Comparison of ENCODE assay signal across 32 mouse cellular contexts in genomic region chr7:45190186-45190585, GRCm38 (mm10). TPM values are rescaled to one million over a fixed set of nuclear protein-coding genes. Genes with fewer than 3 reads are reported as not detected.
A peak's percentile ranks its signal among the peaks of the same experiment; 100 is the strongest.
DNase-seq lines count a peak whose midpoint lies in the region; ATAC-seq and TF ChIP-seq lines count a peak whose summit lies in the region.
"Had no signal": no experiment of that assay in that cellular context is flagged by ENCODE, and none has a peak within 500 bp of the region (broad histone marks: within the 10 kb centered on the region; RNA-seq: fewer than 3 reads in every experiment).

No protein-coding gene starts in this region.

- no peak for TF ChIP-seq RAD21 in MEL (IDR thresholded peaks at IDR 0.05; ENCODE audit: low read depth, low read length)

- H3K27me3 ChIP-seq in E14TG2a.4 (ENCODE audit: insufficient read depth, low read length) = peaks cover 47% of the 10 kb centered on the region
- no peaks in the 10 kb centered on the region for H3K27me3 ChIP-seq in MEL (ENCODE audit: control insufficient read depth in 1 of 2, insufficient read depth in 2 of 2, low read length in 2 of 2)
- peaks cover 83% of the 10 kb centered on the region for H3K27me3 ChIP-seq in forebrain, embryonic 10.5 days (ENCODE audit: poor library complexity, severe bottlenecking)

- peaks cover 73% of the 10 kb centered on the region for H3K4me1 ChIP-seq in E14TG2a.4 (replicated peaks; ENCODE audit: low read depth, low read length)
- peaks cover 26 to 41% of the 10 kb centered on the region in 2 experiments for H3K4me1 ChIP-seq in MEL (ENCODE audit: control insufficient read depth in 1 of 2, insufficient read depth in 2 of 2, low read length in 2 of 2)
- H3K4me1 ChIP-seq in forebrain, embryonic 10.5 days = peaks cover 44% of the 10 kb centered on the region

- peak; percentile 70 for DNase-seq in MEL (ENCODE audit: low read depth, low spot score)
- no peak for DNase-seq in Muller cell, postnatal 12 days (ENCODE audit: inconsistent ontology term)
- no peak for DNase-seq in forebrain, embryonic 10.5 days (ENCODE audit: extremely low spot score, low spot score)
- DNase-seq: adrenal gland, postnatal 10 days; adrenal gland, postnatal 36 days; cerebellum, adult 8-10 months; cerebellum, postnatal 10 days; gastrocnemius, postnatal 10 days; gastrocnemius, postnatal 36 days; kidney, adult 11 months had no signal

- TF ChIP-seq EP300 in MEL (IDR thresholded peaks at IDR 0.05; ENCODE audit: low read depth in 1 of 2, low read length in 2 of 2) = peak; percentile 80 to 85

- TF ChIP-seq CTCF in E14TG2a.4 (conservative IDR thresholded peaks at IDR 0.05; ENCODE audit: low read length) (no peak), MEL (IDR thresholded peaks at IDR 0.05 in 2 of 3, conservative IDR thresholded peaks at IDR 0.05 in 1 of 3; ENCODE audit: control insufficient read depth in 1 of 3, insufficient read depth in 1 of 3, low read depth in 2 of 3, low read length in 3 of 3, poor library complexity in 1 of 3, severe bottlenecking in 1 of 3) (no peak)

- no peaks in the 10 kb centered on the region for H3K79me2 ChIP-seq in MEL (ENCODE audit: control insufficient read depth, insufficient read depth, low read length, poor library complexity)

- H3K9ac ChIP-seq in MEL (ENCODE audit: control insufficient read depth, low read depth, low read length, poor library complexity, severe bottlenecking) = no peak overlapping the region
- H3K9ac ChIP-seq: forebrain, embryonic 13.5 days; hindbrain, embryonic 12.5 days; intestine, embryonic 15.5 days had no signal

- H3K4me3 ChIP-seq in E14TG2a.4 (replicated peaks; ENCODE audit: low read length) (peak overlapping the region; percentile 70), MEL (ENCODE audit: control insufficient read depth in 1 of 2, insufficient read depth in 1 of 2, low read depth in 2 of 2, low read length in 2 of 2) (no peak overlapping the region)
- H3K4me3 ChIP-seq in forebrain, embryonic 10.5 days = no peak overlapping the region
- H3K4me3 ChIP-seq: forebrain, embryonic 13.5 days; hindbrain, embryonic 12.5 days; intestine, embryonic 15.5 days had no signal

- TF ChIP-seq POLR2A in MEL (IDR thresholded peaks at IDR 0.05; ENCODE audit: control insufficient read depth in 1 of 2, insufficient read depth in 1 of 2, low read depth in 1 of 2, low read length in 2 of 2, poor library complexity in 1 of 2) = no peak

- peak overlapping the region; percentile 34 for H3K27ac ChIP-seq in MEL (ENCODE audit: control insufficient read depth, low read depth, low read length)
- H3K27ac ChIP-seq in forebrain, embryonic 10.5 days = no peak overlapping the region
- H3K27ac ChIP-seq: forebrain, embryonic 13.5 days; hindbrain, embryonic 12.5 days; intestine, embryonic 15.5 days had no signal

- H3K36me3 ChIP-seq in E14TG2a.4 (ENCODE audit: insufficient read depth, low read length) (no peaks in the 10 kb centered on the region), MEL (ENCODE audit: control insufficient read depth in 1 of 2, insufficient read depth in 2 of 2, low read length in 2 of 2) (peaks cover 0 to 14% of the 10 kb centered on the region in 2 experiments; a peak in 2 of 4 replicates)
- no peaks in the 10 kb centered on the region for H3K36me3 ChIP-seq in forebrain, embryonic 10.5 days (replicated peaks)
- H3K36me3 ChIP-seq: hindbrain, embryonic 12.5 days; intestine, embryonic 15.5 days had no signal

- 0 out of 2 replicates have a peak, but pooled peaks have one; percentile 47 for ATAC-seq in erythroblast, adult 5-6 weeks (replicated peaks; ENCODE audit: low FRiP score, poor library complexity, severe bottlenecking)
- ATAC-seq in megakaryocyte-erythroid progenitor cell, adult 5-6 weeks (replicated peaks; ENCODE audit: low FRiP score, low TSS enrichment, poor library complexity, severe bottlenecking) = 0 out of 2 replicates have a peak, but pooled peaks have one; percentile 17
- ATAC-seq: activated CD4-positive, CD25-positive, alpha-beta regulatory T cell, adult 4 months; CD4-positive, CD25-positive, alpha-beta regulatory T cell, adult 4 months; forebrain, embryonic 13.5 days; forebrain, embryonic 16.5 days; hindbrain, embryonic 16.5 days; intestine, embryonic 15.5 days had no signal

- H3K9me3 ChIP-seq in E14TG2a.4 (ENCODE audit: low read length) = no peaks in the 10 kb centered on the region
- H3K9me3 ChIP-seq in MEL (replicated peaks; ENCODE audit: insufficient read depth, low read length) = no peaks in the 10 kb centered on the region
- no peaks in the 10 kb centered on the region for H3K9me3 ChIP-seq in forebrain, embryonic 10.5 days
- H3K9me3 ChIP-seq: forebrain, embryonic 13.5 days; hindbrain, embryonic 12.5 days; intestine, embryonic 15.5 days had no signal

- whole genome bisulfite sequencing in forebrain, embryonic 10.5 days = 92% methylated on average over 6 of the region's 6 CpGs

TF ChIP-seq in MEL, 35 proteins besides CTCF, POLR2A, EP300 and RAD21 (continues in another document):
- TF ChIP-seq RCOR1 (IDR thresholded peaks at IDR 0.05; ENCODE audit: low read depth, low read length) (peak; percentile 35; the same call in 1 of the 2 replicates), TAL1 (IDR thresholded peaks at IDR 0.05; ENCODE audit: low read length) (peak; percentile 48; the same call in 1 of the 2 replicates), GATA1 (IDR thresholded peaks at IDR 0.05; ENCODE audit: low read depth, low read length) (peak; percentile 76), MXI1 (IDR thresholded peaks at IDR 0.05; ENCODE audit: low read depth, low read length) (0 out of 2 replicates have a peak, but pooled peaks have one; percentile 37), NELFE (IDR thresholded peaks at IDR 0.05; ENCODE audit: low read depth, low read length) (no peak), ETS1 (IDR thresholded peaks at IDR 0.05; ENCODE audit: low read depth, low read length) (peak; percentile 62), ELF1 (IDR thresholded peaks at IDR 0.05; ENCODE audit: low read depth, low read length) (no peak), TCF12 (IDR thresholded peaks at IDR 0.05; ENCODE audit: low read depth, low read length) (peak; percentile 73), MAX (IDR thresholded peaks at IDR 0.05; ENCODE audit: low read length) (peak; percentile 69; the same call in 1 of the 2 replicates), BHLHE40 (IDR thresholded peaks at IDR 0.05; ENCODE audit: borderline replicate concordance, low read depth, low read length) (0 out of 2 replicates have a peak, but pooled peaks have one; percentile 28)

RNA-seq across cellular contexts. Expression of gene Pth2, which starts 9.4 kb away (rescaled TPM):
- total RNA-seq in MEL (2012; rRNA removed) = not detected in 2 replicates
- not detected for polyA plus RNA-seq in MEL (2012; ENCODE audit: insufficient read depth in 1 of 2, insufficient read length in 2 of 2, low read depth in 1 of 2, low replicate concordance in 2 of 2, missing spikeins in 1 of 2)
- not detected in 2 replicates for total RNA-seq in erythroblast, adult 5-6 weeks (2015; ENCODE audit: low replicate concordance)
- total RNA-seq in erythroblast, adult 5-6 weeks (2017; ENCODE audit: low replicate concordance) = not detected in 2 replicates
- not detected in 2 replicates for total RNA-seq in megakaryocyte-erythroid progenitor cell, adult 5-6 weeks (2014; fragmentation: Nextera tagmentation)
- total RNA-seq in megakaryocyte-erythroid progenitor cell, adult 5-6 weeks (2017) = not detected in 2 replicates
- 0.33 TPM in 1 of 2 replicates, not detected in the other for polyA plus RNA-seq in forebrain, embryonic 10.5 days (2016; fragmentation: Nextera tagmentation; extraction: Ambion mirVana)
- total RNA-seq: adrenal gland, postnatal 10 days; adrenal gland, postnatal 36 days; gastrocnemius, adult 18-20 months; gastrocnemius, postnatal 10 days; gastrocnemius, postnatal 36 days; granulocyte monocyte progenitor cell, adult 5-6 weeks; heart, adult 8-10 months; heart, postnatal 25 days; hematopoietic stem cell, adult 5-6 weeks had no signal
- polyA plus RNA-seq: activated CD4-positive, CD25-positive, alpha-beta regulatory T cell, adult 4 months; C2C12; CD4-positive, CD25-positive, alpha-beta regulatory T cell, adult 4 months; embryonic facial prominence, embryonic 11.5 days; embryonic facial prominence, embryonic 14.5 days; forebrain, embryonic 13.5 days; heart, embryonic 11.5 days; heart, postnatal 0 days; hindbrain, embryonic 12.5 days; intestine, embryonic 15.5 days had no signal

RNA-seq across cellular contexts. Expression of gene Gfy, which starts 10.8 kb away (rescaled TPM):
- not detected in 2 replicates for total RNA-seq in MEL (2012; rRNA removed)
- polyA plus RNA-seq in MEL (2012; ENCODE audit: insufficient read depth in 1 of 2, insufficient read length in 2 of 2, low read depth in 1 of 2, low replicate concordance in 2 of 2, missing spikeins in 1 of 2) = not detected
- not detected in 2 replicates for total RNA-seq in erythroblast, adult 5-6 weeks (2015; ENCODE audit: low replicate concordance)
- not detected in 2 replicates for total RNA-seq in erythroblast, adult 5-6 weeks (2017; ENCODE audit: low replicate concordance)
- total RNA-seq in megakaryocyte-erythroid progenitor cell, adult 5-6 weeks (2014; fragmentation: Nextera tagmentation) = not detected in 2 replicates
- total RNA-seq in megakaryocyte-erythroid progenitor cell, adult 5-6 weeks (2017) = 1.9 TPM in 1 of 2 replicates, not detected in the other
- polyA plus RNA-seq in forebrain, embryonic 10.5 days (2016; fragmentation: Nextera tagmentation; extraction: Ambion mirVana) = 0.15 TPM in 1 of 2 replicates, not detected in the other
- total RNA-seq: adrenal gland, postnatal 10 days; adrenal gland, postnatal 36 days; ES-E14; gastrocnemius, adult 18-20 months; gastrocnemius, postnatal 36 days; granulocyte monocyte progenitor cell, adult 5-6 weeks; heart, adult 8-10 months; heart, postnatal 25 days; hematopoietic stem cell, adult 5-6 weeks had no signal
- polyA plus RNA-seq: activated CD4-positive, CD25-positive, alpha-beta regulatory T cell, adult 4 months; C2C12; CD4-positive, CD25-positive, alpha-beta regulatory T cell, adult 4 months; forebrain, embryonic 13.5 days; forebrain, embryonic 16.5 days; heart, embryonic 11.5 days; heart, embryonic 14.5 days; heart, postnatal 0 days; hindbrain, embryonic 12.5 days; hindbrain, embryonic 16.5 days; intestine, embryonic 15.5 days had no signal

RNA-seq across cellular contexts. Expression of gene Ccdc155, which starts 14.5 kb away (rescaled TPM):
- total RNA-seq in MEL (2012; rRNA removed) = 0.16 and 0.27 TPM in 2 replicates
- polyA plus RNA-seq in MEL (2012; ENCODE audit: insufficient read depth in 1 of 2, insufficient read length in 2 of 2, low read depth in 1 of 2, low replicate concordance in 2 of 2, missing spikeins in 1 of 2) = under 1 TPM in 1 of 2 experiments, not detected in 1; 0.38 TPM
- total RNA-seq in erythroblast, adult 5-6 weeks (2015; ENCODE audit: low replicate concordance) = not detected in 2 replicates
- not detected in 2 replicates for total RNA-seq in erythroblast, adult 5-6 weeks (2017; ENCODE audit: low replicate concordance)
- total RNA-seq in megakaryocyte-erythroid progenitor cell, adult 5-6 weeks (2014; fragmentation: Nextera tagmentation) = 0.89 and 2.0 TPM in 2 replicates
- 0.52 and 1.1 TPM in 2 replicates for total RNA-seq in megakaryocyte-erythroid progenitor cell, adult 5-6 weeks (2017)
- 0.57 and 0.66 TPM in 2 replicates for polyA plus RNA-seq in forebrain, embryonic 10.5 days (2016; fragmentation: Nextera tagmentation; extraction: Ambion mirVana)
- total RNA-seq: adrenal gland, postnatal 36 days; gastrocnemius, adult 18-20 months; gastrocnemius, postnatal 36 days; heart, adult 8-10 months; heart, postnatal 25 days had no signal
- polyA plus RNA-seq: C2C12; CD4-positive, CD25-positive, alpha-beta regulatory T cell, adult 4 months had no signal

RNA-seq across cellular contexts. Expression of gene Dkkl1, which starts 21.8 kb away (rescaled TPM):
- 8.5 and 9.2 TPM in 2 replicates for total RNA-seq in MEL (2012; rRNA removed)
- polyA plus RNA-seq in MEL (2012; ENCODE audit: insufficient read depth in 1 of 2, insufficient read length in 2 of 2, low read depth in 1 of 2, low replicate concordance in 2 of 2, missing spikeins in 1 of 2) = 10 to 100 TPM in 1 of 2 experiments, not detected in 1; 32.0 TPM
- 6.3 and 20.8 TPM in 2 replicates for total RNA-seq in erythroblast, adult 5-6 weeks (2015; ENCODE audit: low replicate concordance)
- total RNA-seq in erythroblast, adult 5-6 weeks (2017; ENCODE audit: low replicate concordance) = 0.56 TPM in 1 of 2 replicates, not detected in the other
- total RNA-seq in megakaryocyte-erythroid progenitor cell, adult 5-6 weeks (2014; fragmentation: Nextera tagmentation) = 32.2 and 40.5 TPM in 2 replicates
- total RNA-seq in megakaryocyte-erythroid progenitor cell, adult 5-6 weeks (2017) = 16.4 and 32.1 TPM in 2 replicates
- polyA plus RNA-seq in forebrain, embryonic 10.5 days (2016; fragmentation: Nextera tagmentation; extraction: Ambion mirVana) = 1.0 TPM in 2 replicates
- total RNA-seq: adrenal gland, postnatal 36 days; gastrocnemius, adult 18-20 months; gastrocnemius, postnatal 10 days; gastrocnemius, postnatal 36 days; heart, adult 8-10 months; heart, postnatal 25 days had no signal
- polyA plus RNA-seq: heart, postnatal 0 days had no signal

RNA-seq across cellular contexts. Expression of gene Tead2, which starts 25.4 kb away (rescaled TPM):
- total RNA-seq in MEL (2012; rRNA removed) = 0.19 TPM in 1 of 2 replicates, not detected in the other
- polyA plus RNA-seq in MEL (2012; ENCODE audit: insufficient read depth in 1 of 2, insufficient read length in 2 of 2, low read depth in 1 of 2, low replicate concordance in 2 of 2, missing spikeins in 1 of 2) = under 1 TPM in 1 of 2 experiments, not detected in 1; 0.38 TPM
- total RNA-seq in erythroblast, adult 5-6 weeks (2015; ENCODE audit: low replicate concordance) = not detected in 2 replicates
- total RNA-seq in erythroblast, adult 5-6 weeks (2017; ENCODE audit: low replicate concordance) = 0.42 and 0.51 TPM in 2 replicates
- total RNA-seq in megakaryocyte-erythroid progenitor cell, adult 5-6 weeks (2014; fragmentation: Nextera tagmentation) = not detected in 2 replicates
- total RNA-seq in megakaryocyte-erythroid progenitor cell, adult 5-6 weeks (2017) = not detected in 2 replicates
- 337 and 380 TPM in 2 replicates for polyA plus RNA-seq in forebrain, embryonic 10.5 days (2016; fragmentation: Nextera tagmentation; extraction: Ambion mirVana)
- total RNA-seq: granulocyte monocyte progenitor cell, adult 5-6 weeks had no signal
